Mouse (Mus musculus) embryonic facial prominence, embryonic 11.5 days (tissue): ENCODE measurements at regions not wholly inside any gene's neighbourhood (a gene's known extent, or its start where the extent isn't known, plus 50 kb on each side); places are given as distances from the start of the nearest gene placed in this dataset.

Source experiments
- ATAC-seq: fragments of 200-750 bp; cut with Nextera tagmentation; replicated peaks from 2 replicates; pipeline ENCODE4 v1.8.0; 2017; ENCODE audit warnings: low read depth; ENCODE audit not compliant: insufficient number of reproducible peaks, low FRiP score, low TSS enrichment
- DNase-seq: peaks from one replicate; pipeline ENCODE4 v3.0.0-alpha.2; 2015; ENCODE audit warnings: low spot score
- H3K27ac ChIP-seq: fragments of 300-500 bp; sonication (generic); replicated peaks from 2 replicates; pipeline ENCODE4 v1.5.1; 2014; ENCODE audit warnings: mild to moderate bottlenecking, low read depth, low read length, control low read depth
- H3K27me3 ChIP-seq: fragments of 300-500 bp; sonication (generic); 2 replicates; pipeline ENCODE4 v1.6.1; 2014; ENCODE audit warnings: mild to moderate bottlenecking, low read length, moderate library complexity, mixed read lengths; ENCODE audit not compliant: control insufficient read depth, insufficient read depth
- H3K36me3 ChIP-seq: fragments of 300-500 bp; sonication (generic); replicated peaks from 2 replicates; pipeline ENCODE4 v1.6.1; 2014; ENCODE audit warnings: low read depth, mild to moderate bottlenecking, low read length, moderate library complexity, mixed read lengths; ENCODE audit not compliant: control insufficient read depth, insufficient read depth
- H3K4me1 ChIP-seq: fragments of 300-500 bp; sonication (generic); 2 replicates; pipeline ENCODE4 v1.6.1; 2014; ENCODE audit warnings: low read length, mixed read lengths; ENCODE audit not compliant: control insufficient read depth, insufficient read depth
- H3K4me2 ChIP-seq: fragments of 300-500 bp; sonication (generic); 2 replicates; pipeline ENCODE4 v1.6.1; 2014; ENCODE audit warnings: low read depth, mild to moderate bottlenecking, control low read depth, low read length, moderate library complexity
- H3K4me3 ChIP-seq: fragments of 300-500 bp; sonication (generic); 2 replicates; pipeline ENCODE4 v1.5.1; 2014; ENCODE audit warnings: low read depth, low read length, control low read depth
- H3K9ac ChIP-seq: fragments of 300-500 bp; sonication (generic); replicated peaks from 2 replicates; pipeline ENCODE4 v1.6.1; 2014; ENCODE audit warnings: mild to moderate bottlenecking, control low read depth, low read length
- H3K9me3 ChIP-seq: fragments of 300-500 bp; sonication (generic); replicated peaks from 2 replicates; pipeline ENCODE4 v1.6.1; 2016; ENCODE audit warnings: mild to moderate bottlenecking, low read length, inconsistent platforms, mixed read lengths; ENCODE audit not compliant: control insufficient read depth
- WGBS: fragments of 180-500 bp; shearing (Covaris S2); extraction: QIAGEN DNeasy Blood & Tissue Kit; methylation state at CpG from one replicate; pipeline ENCODE4 v1.1.7; 2014; 5-methylcytosine and 5-hydroxymethylcytosine counted together

DNA sequence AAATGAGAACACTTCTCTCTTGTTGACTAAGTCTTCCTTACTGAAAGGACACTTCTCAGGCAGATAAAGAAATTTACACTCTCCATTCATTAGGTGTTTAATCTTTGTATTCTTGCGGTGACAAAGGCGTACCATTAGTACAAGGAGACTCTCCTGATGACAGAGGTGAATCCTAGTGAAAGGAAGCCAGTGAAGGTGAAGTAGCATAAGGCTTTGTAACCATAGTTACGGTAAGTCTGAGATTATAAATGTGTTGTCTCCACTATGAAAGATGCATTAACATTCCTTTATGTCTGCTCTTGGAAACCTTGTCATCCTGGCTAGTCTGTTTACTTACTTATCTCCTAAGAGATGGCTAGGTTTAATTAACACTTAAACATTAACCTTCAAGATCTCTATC lies 719.3 kb downstream of the Egfem1 start:
- no peak for ATAC-seq

GRCm38 (mm10) chr3:29774365-29774764 lies 692.5 kb downstream of the Egfem1 start:
- ATAC-seq (no peak), DNase-seq (no peak)
- Histone ChIP-seq H3K9ac (no peak overlapping the region), H3K4me1 (no peaks in the 10 kb centered on the region), H3K9me3 (no peaks in the 10 kb centered on the region), H3K27me3 (no peaks in the 10 kb centered on the region), H3K27ac (no peak overlapping the region), H3K36me3 (no peaks in the 10 kb centered on the region), H3K4me3 (no peak overlapping the region), H3K4me2 (no peak overlapping the region)
- 76% methylated on average over 3 of the region's 3 CpGs for WGBS

More for the DNA sequence above, 719.3 kb downstream of the Egfem1 start:
- 78% methylated on average over 3 of the region's 3 CpGs for WGBS
- H3K27ac ChIP-seq: no peak overlapping the region
- H3K36me3 ChIP-seq: no peaks in the 10 kb centered on the region
- H3K27me3 ChIP-seq: no peaks in the 10 kb centered on the region
- no peak overlapping the region for H3K4me2 ChIP-seq
- no peaks in the 10 kb centered on the region for H3K9me3 ChIP-seq
- no peak for DNase-seq
- no peak overlapping the region for H3K9ac ChIP-seq
- H3K4me3 ChIP-seq: no peak overlapping the region
- H3K4me1 ChIP-seq: no peaks in the 10 kb centered on the region

DNA sequence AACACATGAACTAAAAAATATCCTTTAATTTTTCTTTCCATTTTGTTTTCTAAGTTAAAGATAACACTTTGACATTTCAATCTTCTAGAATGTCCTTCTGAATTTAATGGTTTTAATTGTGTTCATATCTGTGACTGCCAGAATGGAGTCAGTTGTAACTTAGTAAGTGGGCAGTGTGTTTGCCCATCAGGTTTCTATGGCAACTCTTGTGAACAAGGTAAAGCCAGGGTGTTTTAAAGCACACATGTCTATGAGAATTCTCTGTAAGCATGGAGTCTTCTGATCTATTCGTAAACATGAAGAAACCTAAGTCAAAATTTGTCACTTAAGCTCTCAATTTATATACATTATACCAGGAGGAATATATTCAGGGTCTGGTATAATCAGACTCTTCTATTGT lies 689.4 kb downstream of the Egfem1 start:
- Histone ChIP-seq H3K9me3 (no peaks in the 10 kb centered on the region), H3K9ac (no peak overlapping the region), H3K4me3 (no peak overlapping the region), H3K36me3 (no peaks in the 10 kb centered on the region), H3K4me2 (no peak overlapping the region), H3K27ac (no peak overlapping the region), H3K27me3 (no peaks in the 10 kb centered on the region), H3K4me1 (no peaks in the 10 kb centered on the region)
- DNase-seq (no peak), ATAC-seq (no peak)
- 91% methylated on average over 1 of the region's 1 CpGs for WGBS

DNA sequence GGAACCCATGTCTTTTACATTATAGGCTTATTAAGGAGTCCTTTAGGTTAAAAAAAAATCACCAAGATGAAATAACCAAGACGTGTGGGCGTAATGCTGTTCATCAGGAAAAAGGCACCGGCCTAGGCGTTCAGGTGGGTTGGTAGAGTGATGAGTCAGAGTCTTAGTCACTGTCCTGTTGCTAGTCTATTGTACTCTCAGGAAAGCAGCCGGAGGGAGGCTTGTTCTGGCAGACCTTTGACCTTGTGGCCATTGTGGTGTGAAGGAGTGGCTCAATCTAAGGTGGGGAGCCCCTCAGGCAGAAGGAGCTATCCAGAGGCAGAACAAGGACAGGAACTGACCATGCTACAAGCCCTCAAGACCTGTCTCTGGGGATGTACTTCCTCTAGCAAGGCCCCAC lies 686.8 kb downstream of the Egfem1 start:
- no peak for DNase-seq
- 71% methylated on average over 5 of the region's 5 CpGs for WGBS
- no peak overlapping the region for H3K27ac ChIP-seq
- no peaks in the 10 kb centered on the region for H3K36me3 ChIP-seq
- no peaks in the 10 kb centered on the region for H3K4me1 ChIP-seq
- no peak overlapping the region for H3K9ac ChIP-seq
- H3K4me2 ChIP-seq: no peak overlapping the region
- H3K27me3 ChIP-seq: no peaks in the 10 kb centered on the region
- ATAC-seq: no peak
- H3K4me3 ChIP-seq: no peak overlapping the region
- H3K9me3 ChIP-seq: no peaks in the 10 kb centered on the region

- no peak for ATAC-seq
- no peak overlapping the region for H3K4me3 ChIP-seq
- H3K4me1 ChIP-seq: no peaks in the 10 kb centered on the region
- no peaks in the 10 kb centered on the region for H3K27me3 ChIP-seq
- H3K27ac ChIP-seq: no peak overlapping the region
- no peak overlapping the region for H3K4me2 ChIP-seq
- no peak overlapping the region for H3K9ac ChIP-seq
- H3K9me3 ChIP-seq: no peaks in the 10 kb centered on the region
- no peak for DNase-seq
- no peaks in the 10 kb centered on the region for H3K36me3 ChIP-seq
- WGBS: 90% methylated on average over 3 of the region's 3 CpGs
Measured at GRCm38 (mm10) chr3:29764021-29764420, 682.2 kb downstream of the Egfem1 start.

DNA sequence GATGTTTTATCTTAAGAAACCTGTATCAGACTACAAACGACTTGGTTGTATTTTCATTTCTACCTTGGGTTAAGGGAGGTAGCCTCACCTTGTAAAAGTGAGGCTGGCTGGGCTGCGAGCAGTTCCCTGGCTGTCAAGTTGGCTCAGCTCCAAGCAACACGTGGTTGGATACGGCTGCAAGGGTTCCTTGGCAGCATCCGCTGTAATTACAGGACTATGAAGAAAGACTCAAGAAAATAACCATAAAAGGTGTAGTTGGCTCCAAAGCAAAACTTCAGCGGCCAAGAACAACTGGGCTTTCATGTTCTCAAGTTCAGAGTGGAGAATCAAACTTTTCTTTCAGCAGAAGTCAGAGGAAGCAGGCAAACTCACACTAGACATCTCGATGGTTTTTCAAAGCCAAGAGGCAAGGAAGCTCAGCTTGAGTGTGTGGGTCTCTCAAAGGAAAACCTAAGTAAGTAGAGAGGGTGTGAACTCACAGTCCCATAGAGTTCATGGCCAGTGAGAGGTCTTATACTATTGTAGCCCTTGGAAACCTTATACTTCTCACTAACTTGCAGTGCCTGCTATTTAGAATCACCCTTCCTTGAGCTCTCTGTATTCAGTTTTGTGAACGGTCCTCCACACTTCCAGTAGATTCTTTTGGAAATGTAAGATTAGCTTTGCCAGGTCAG lies 676.1 kb downstream of the Egfem1 start:
- Histone ChIP-seq H3K4me1 (no peaks in the 10 kb centered on the region), H3K9me3 (no peaks in the 10 kb centered on the region), H3K27me3 (no peaks in the 10 kb centered on the region), H3K4me3 (no peak overlapping the region), H3K36me3 (no peaks in the 10 kb centered on the region), H3K27ac (no peak overlapping the region), H3K9ac (no peak overlapping the region), H3K4me2 (no peak overlapping the region)
- DNase-seq (no peak), ATAC-seq (no peak)
- 76% methylated on average over 8 of the region's 8 CpGs for WGBS
